Mouse (Mus musculus): ENCODE measurements at regions not wholly inside any gene's neighbourhood (a gene's known extent, or its start where the extent isn't known, plus 50 kb on each side); places are given as distances from the start of the nearest gene placed in this dataset.
"Not testable (repeated sequence)": the region's sequence is repeated elsewhere in the genome, so short reads cannot be mapped to it uniquely, and the experiment has no call there.

- no peak for TF ChIP-seq CTCF (IDR thresholded peaks at IDR 0.05; ENCODE audit: insufficient read depth, low read length)
- TF ChIP-seq POLR2A (IDR thresholded peaks at IDR 0.05; ENCODE audit: borderline replicate concordance, extremely low read depth, low read depth, low read length) = no peak
- no peak for DNase-seq
- Histone ChIP-seq H3K4me1 (ENCODE audit: control insufficient read depth, insufficient read depth, low read length) (no peaks in the 10 kb centered on the region), H3K4me3 (replicated peaks; ENCODE audit: extremely low read depth, low read depth, low read length) (no peak overlapping the region)
- 53% methylated on average over 6 of the region's 6 CpGs for WGBS
Observed at GRCm38 (mm10) chr4:10670846-10671428, 203.4 kb upstream of the 2610301B20Rik start.

- Histone ChIP-seq H3K4me1 (ENCODE audit: control insufficient read depth, insufficient read depth, low read length) (no peaks in the 10 kb centered on the region), H3K4me3 (replicated peaks; ENCODE audit: extremely low read depth, low read depth, low read length) (no peak overlapping the region)
- TF ChIP-seq CTCF (IDR thresholded peaks at IDR 0.05; ENCODE audit: insufficient read depth, low read length) (no peak), POLR2A (IDR thresholded peaks at IDR 0.05; ENCODE audit: borderline replicate concordance, extremely low read depth, low read depth, low read length) (no peak)
- no peak for DNase-seq
- WGBS = 76% methylated on average over 9 of the region's 9 CpGs
Observed at GRCm38 (mm10) chr4:10691086-10691485, 183.2 kb upstream of the 2610301B20Rik start.

GRCm38 (mm10) chr4:10692860-10693259 is 181.4 kb upstream of the 2610301B20Rik start:
- Histone ChIP-seq H3K4me1 (ENCODE audit: control insufficient read depth, insufficient read depth, low read length) (no peaks in the 10 kb centered on the region), H3K4me3 (replicated peaks; ENCODE audit: extremely low read depth, low read depth, low read length) (no peak overlapping the region)
- DNase-seq = no peak
- TF ChIP-seq POLR2A (IDR thresholded peaks at IDR 0.05; ENCODE audit: borderline replicate concordance, extremely low read depth, low read depth, low read length) (no peak), CTCF (IDR thresholded peaks at IDR 0.05; ENCODE audit: insufficient read depth, low read length) (no peak)
- WGBS = 70% methylated on average over 2 of the region's 2 CpGs

DNA sequence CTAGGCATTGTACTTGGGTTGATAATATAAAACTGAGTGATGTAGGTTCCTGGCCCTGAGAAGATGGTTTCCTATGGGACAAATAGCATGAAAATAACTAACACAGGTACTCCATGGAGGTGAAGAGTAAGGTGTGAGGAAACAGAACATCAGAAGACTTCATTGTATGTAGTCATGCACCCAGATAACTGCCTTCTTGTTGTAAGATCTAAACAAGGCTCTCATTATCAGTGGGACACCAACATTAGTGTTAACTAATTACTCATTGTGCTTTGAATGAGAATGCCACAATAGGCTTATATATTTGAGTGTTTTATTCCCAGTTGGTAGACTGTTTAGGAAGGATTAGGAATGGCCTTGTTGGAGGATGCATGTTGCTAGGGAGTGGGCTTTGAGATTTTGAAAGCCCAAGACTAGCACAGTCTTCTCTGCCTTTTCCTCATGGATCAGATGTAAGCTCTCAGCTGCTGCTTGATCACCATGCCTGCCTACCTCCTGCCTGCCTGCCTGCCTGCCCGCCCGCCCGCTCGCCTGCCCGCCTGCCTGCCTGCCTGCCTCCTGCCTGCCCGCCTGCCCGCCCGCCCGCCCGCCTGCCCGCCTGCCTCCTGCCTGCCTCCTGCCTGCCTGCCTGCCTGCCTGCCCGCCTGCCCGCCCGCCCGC is 180.7 kb upstream of the 2610301B20Rik start:
- H3K4me3 ChIP-seq (replicated peaks; ENCODE audit: extremely low read depth, low read depth, low read length) = no peak overlapping the region
- 24% methylated on average over 7 of the region's 15 CpGs for WGBS
- no peak for DNase-seq
- no peak for TF ChIP-seq POLR2A (IDR thresholded peaks at IDR 0.05; ENCODE audit: borderline replicate concordance, extremely low read depth, low read depth, low read length)
- H3K4me1 ChIP-seq (ENCODE audit: control insufficient read depth, insufficient read depth, low read length) = no peaks in the 10 kb centered on the region

DNA sequence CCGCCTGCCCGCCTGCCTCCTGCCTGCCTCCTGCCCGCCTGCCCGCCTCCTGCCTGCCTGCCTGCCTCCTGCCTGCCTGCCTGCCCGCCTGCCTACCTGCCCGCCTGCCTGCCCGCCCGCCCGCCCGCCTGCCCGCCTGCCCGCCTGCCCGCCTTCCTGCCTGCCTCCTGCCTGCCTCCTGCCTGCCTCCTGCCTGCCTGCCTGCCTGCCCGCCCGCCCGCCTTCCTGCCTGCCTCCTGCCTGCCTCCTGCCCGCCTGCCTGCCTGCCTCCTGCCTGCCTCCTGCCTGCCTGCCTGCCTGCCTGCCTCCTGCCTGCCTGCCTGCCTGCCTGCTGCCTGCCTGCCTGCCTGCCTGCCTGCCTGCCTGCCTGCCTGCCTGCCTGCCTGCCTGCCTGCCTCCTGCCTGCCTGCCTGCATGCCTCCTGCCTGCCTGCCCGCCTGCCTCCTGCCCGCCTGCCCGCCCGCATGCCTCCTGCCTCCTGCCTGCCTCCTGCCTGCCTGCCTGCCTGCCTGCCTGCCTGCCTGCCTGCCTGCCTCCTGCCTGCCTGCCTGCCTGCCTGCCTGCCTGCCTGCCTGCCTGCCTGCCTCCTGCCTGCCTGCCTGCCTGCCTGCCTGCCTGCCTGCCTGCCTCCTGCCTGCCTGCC is 180.1 kb upstream of the 2610301B20Rik start:
- H3K4me3 ChIP-seq (replicated peaks; ENCODE audit: extremely low read depth, low read depth, low read length); H3K4me1 ChIP-seq (ENCODE audit: control insufficient read depth, insufficient read depth, low read length); DNase-seq: not testable (repeated sequence)
- WGBS = 37% methylated on average over 13 of the region's 21 CpGs

DNA sequence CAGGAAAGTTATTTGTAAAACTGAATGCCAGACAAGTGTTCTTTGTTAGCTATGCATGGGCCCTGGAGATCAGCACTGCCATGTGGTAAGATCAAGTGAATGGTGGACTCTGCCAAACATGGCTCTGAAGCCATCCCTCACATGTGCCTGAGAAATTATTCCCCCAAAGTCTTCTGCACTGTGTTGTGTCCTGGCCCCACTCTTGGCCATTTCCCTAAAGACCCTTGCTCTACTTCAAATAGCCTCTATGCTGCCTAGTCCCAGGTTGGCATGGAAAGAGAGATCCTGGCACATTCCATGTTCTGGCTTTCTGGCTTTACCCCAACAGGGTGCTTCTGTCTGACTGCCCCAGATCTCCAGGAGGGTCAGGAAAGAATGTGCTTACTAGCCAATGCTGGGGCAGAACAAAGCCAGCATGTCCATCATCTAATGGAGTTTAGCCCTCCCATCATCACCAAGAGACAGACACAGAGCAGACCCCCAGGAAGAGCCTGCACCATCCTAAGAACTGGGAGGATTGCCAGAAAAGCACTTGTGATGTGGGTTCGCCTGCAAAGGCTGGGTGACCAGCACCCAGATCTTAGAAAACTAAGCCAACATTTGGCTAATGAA is 177.0 kb upstream of the 2610301B20Rik start:
- no peak overlapping the region for H3K4me3 ChIP-seq (replicated peaks; ENCODE audit: extremely low read depth, low read depth, low read length)
- WGBS = 83% methylated on average over 1 of the region's 1 CpGs
- TF ChIP-seq POLR2A (IDR thresholded peaks at IDR 0.05; ENCODE audit: borderline replicate concordance, extremely low read depth, low read depth, low read length) (no peak), CTCF (IDR thresholded peaks at IDR 0.05; ENCODE audit: insufficient read depth, low read length) (no peak)
- no peak for DNase-seq
- no peaks in the 10 kb centered on the region for H3K4me1 ChIP-seq (ENCODE audit: control insufficient read depth, insufficient read depth, low read length)

DNA sequence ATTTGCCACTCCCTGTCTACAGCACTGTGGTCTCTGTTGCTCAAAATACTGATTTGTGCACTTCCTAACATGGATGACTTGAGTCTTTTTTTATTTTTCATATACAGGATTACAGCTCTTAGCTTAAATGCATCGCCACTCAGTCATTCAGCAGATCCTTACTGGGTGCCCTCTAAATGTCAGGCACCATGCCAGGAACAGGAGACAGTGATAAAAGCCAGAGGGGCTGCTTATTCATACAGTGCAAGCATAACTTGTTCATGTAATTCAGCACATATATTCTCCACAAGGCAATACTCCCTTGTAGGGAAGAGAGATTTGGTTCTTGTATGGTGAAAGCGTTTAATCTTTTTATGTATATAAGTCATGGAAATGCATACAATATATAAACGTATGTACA is 175.7 kb upstream of the 2610301B20Rik start:
- TF ChIP-seq POLR2A (IDR thresholded peaks at IDR 0.05; ENCODE audit: borderline replicate concordance, extremely low read depth, low read depth, low read length) (no peak), CTCF (IDR thresholded peaks at IDR 0.05; ENCODE audit: insufficient read depth, low read length) (no peak)
- WGBS = 75% methylated on average over 3 of the region's 3 CpGs
- no peaks in the 10 kb centered on the region for H3K4me1 ChIP-seq (ENCODE audit: control insufficient read depth, insufficient read depth, low read length)
- DNase-seq = no peak
- H3K4me3 ChIP-seq (replicated peaks; ENCODE audit: extremely low read depth, low read depth, low read length) = no peak overlapping the region

DNA sequence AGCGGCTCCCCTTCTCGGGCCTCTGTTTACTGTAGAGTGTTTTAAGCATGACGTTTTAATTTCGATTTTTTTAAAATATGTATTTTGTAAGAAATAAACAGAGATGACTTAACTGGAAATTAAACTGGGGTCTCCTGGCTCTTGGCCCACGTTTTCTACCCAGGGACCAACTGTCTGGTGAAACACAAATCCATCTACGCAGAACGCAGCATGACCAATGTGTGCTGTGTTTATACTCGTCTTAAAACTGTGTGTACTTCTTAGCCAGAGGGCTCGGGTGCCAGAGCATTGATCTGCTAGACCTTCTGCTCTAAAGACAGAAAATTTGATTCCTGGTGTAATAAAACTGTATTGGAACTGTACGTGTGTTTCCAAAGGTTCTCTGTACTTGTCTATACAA is 172.8 kb upstream of the 2610301B20Rik start:
- DNase-seq = no peak
- no peaks in the 10 kb centered on the region for H3K4me1 ChIP-seq (ENCODE audit: control insufficient read depth, insufficient read depth, low read length)
- H3K4me3 ChIP-seq (replicated peaks; ENCODE audit: extremely low read depth, low read depth, low read length) = no peak overlapping the region
- TF ChIP-seq POLR2A (IDR thresholded peaks at IDR 0.05; ENCODE audit: borderline replicate concordance, extremely low read depth, low read depth, low read length) (no peak), CTCF (IDR thresholded peaks at IDR 0.05; ENCODE audit: insufficient read depth, low read length) (no peak)
- WGBS = 70% methylated on average over 10 of the region's 10 CpGs

GRCm38 (mm10) chr4:10703212-10703611 is 171.1 kb upstream of the 2610301B20Rik start:
- no peak for TF ChIP-seq CTCF (IDR thresholded peaks at IDR 0.05; ENCODE audit: insufficient read depth, low read length)
- TF ChIP-seq POLR2A (IDR thresholded peaks at IDR 0.05; ENCODE audit: borderline replicate concordance, extremely low read depth, low read depth, low read length) = no peak
- WGBS = 43% methylated on average over 2 of the region's 2 CpGs
- no peak for DNase-seq
- Histone ChIP-seq H3K4me1 (ENCODE audit: control insufficient read depth, insufficient read depth, low read length) (no peaks in the 10 kb centered on the region), H3K4me3 (replicated peaks; ENCODE audit: extremely low read depth, low read depth, low read length) (no peak overlapping the region)

Data from lung, adult 2 months (tissue).